Mouse (Mus musculus): Measurements from ENCODE around the gene Mettl23.
"Not testable (repeated sequence)": the region's sequence is repeated elsewhere in the genome, so short reads cannot be mapped to it uniquely, and the experiment has no call there.

Mettl23 gene

GRCm38 (mm10) chr11:116848086-116848876 is 5.2 kb downstream of the Mettl23 start:
- DNase-seq: no peak

- DNase-seq: not testable (repeated sequence)
Measured at GRCm38 (mm10) chr11:116848877-116849178, 5.8 kb downstream of the Mettl23 start.

GRCm38 (mm10) chr11:116849587-116849986 is 6.5 kb downstream of the Mettl23 start:
- no peak for DNase-seq

- no peak for DNase-seq
Measured at GRCm38 (mm10) chr11:116850085-116850484, 7.0 kb downstream of the Mettl23 start.

- DNase-seq: no peak
Measured at GRCm38 (mm10) chr11:116850833-116851477, 7.9 kb downstream of the Mettl23 start.

GRCm38 (mm10) chr11:116851576-116852290 is 8.7 kb downstream of the Mettl23 start:
- DNase-seq: peak; percentile 50

GRCm38 (mm10) chr11:116852291-116852890 is 9.3 kb downstream of the Mettl23 start, which contains the start of gene Mfsd11:
TSS of gene Mfsd11 (plus strand) at chr11:116852440.
- DNase-seq: peak; percentile 72

- peak; percentile 97 for DNase-seq
Measured at GRCm38 (mm10) chr11:116852891-116853511, 9.9 kb downstream of the Mettl23 start, which contains the start of gene Srsf2. TSS of gene Srsf2 (minus strand) at chr11:116853094.

GRCm38 (mm10) chr11:116853512-116853928 is 10.4 kb downstream of the Mettl23 start:
- peak; percentile 98 for DNase-seq

- no peak for DNase-seq
Measured at GRCm38 (mm10) chr11:116854279-116854678, 11.2 kb downstream of the Mettl23 start.

- DNase-seq: no peak
Measured at GRCm38 (mm10) chr11:116857183-116857850, 14.2 kb downstream of the Mettl23 start.

GRCm38 (mm10) chr11:116864444-116864843 is 21.4 kb downstream of the Mettl23 start:
- no peak for DNase-seq

- DNase-seq: no peak
Measured at GRCm38 (mm10) chr11:116865945-116866585, 23.0 kb downstream of the Mettl23 start.

- DNase-seq: no peak
Measured at GRCm38 (mm10) chr11:116868129-116868528, 25.1 kb downstream of the Mettl23 start.

- no peak for DNase-seq
Measured at GRCm38 (mm10) chr11:116869223-116869622, 26.1 kb downstream of the Mettl23 start.

- no peak for DNase-seq
Measured at GRCm38 (mm10) chr11:116869641-116870040, 26.6 kb downstream of the Mettl23 start.

GRCm38 (mm10) chr11:116871538-116871937 is 28.5 kb downstream of the Mettl23 start:
- DNase-seq: no peak

- DNase-seq: no peak
Measured at GRCm38 (mm10) chr11:116873987-116874386, 30.9 kb downstream of the Mettl23 start.

- no peak for DNase-seq
Measured at GRCm38 (mm10) chr11:116878454-116878853, 35.4 kb downstream of the Mettl23 start.

- no peak for DNase-seq
Measured at GRCm38 (mm10) chr11:116880839-116881238, 37.8 kb downstream of the Mettl23 start.

- no peak for DNase-seq
Measured at GRCm38 (mm10) chr11:116881440-116881839, 38.4 kb downstream of the Mettl23 start.

GRCm38 (mm10) chr11:116882446-116882845 is 39.4 kb downstream of the Mettl23 start:
- no peak for DNase-seq

Data from cerebellum, adult 8-10 months (tissue).